Mouse (Mus musculus): ENCODE measurements at regions not wholly inside any gene's neighbourhood (a gene's known extent, or its start where the extent isn't known, plus 50 kb on each side); places are given as distances from the start of the nearest gene placed in this dataset.

DNA sequence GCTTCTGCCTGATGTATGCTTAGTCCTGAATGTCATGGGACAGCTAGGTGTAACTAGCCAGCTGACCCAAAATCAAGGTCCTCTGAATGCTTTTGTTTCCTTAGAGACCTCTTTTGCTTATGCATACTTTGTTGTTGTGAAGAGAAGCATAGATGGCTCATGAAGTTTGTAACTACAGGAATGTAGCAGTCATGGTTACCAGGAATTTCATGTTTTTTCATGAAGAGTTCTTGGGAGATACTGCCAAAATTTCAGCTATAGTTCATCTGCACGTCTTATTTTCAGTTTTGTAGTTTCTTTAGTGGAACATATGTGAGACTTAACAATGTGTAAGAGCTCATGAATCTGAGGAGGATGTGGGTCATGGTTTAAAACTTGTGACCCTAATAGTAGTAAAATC lies 1059.6 kb upstream of the Slc10a2 start:
- Histone ChIP-seq H3K4me3 (ENCODE audit: insufficient read depth, low read length) (no peak overlapping the region), H3K4me1 (ENCODE audit: control insufficient read depth, insufficient read depth, low read length) (no peaks in the 10 kb centered on the region), H3K27ac (ENCODE audit: insufficient read depth, low read length) (no peak overlapping the region)
- TF ChIP-seq POLR2A (IDR thresholded peaks at IDR 0.05; ENCODE audit: extremely low read depth, insufficient read depth, low read length) (no peak), CTCF (IDR thresholded peaks at IDR 0.05; ENCODE audit: extremely low read depth, insufficient read depth, low read length) (no peak)

- H3K27ac ChIP-seq (ENCODE audit: insufficient read depth, low read length): no peak overlapping the region
- H3K4me3 ChIP-seq (ENCODE audit: insufficient read depth, low read length): no peak overlapping the region
- H3K4me1 ChIP-seq (ENCODE audit: control insufficient read depth, insufficient read depth, low read length): no peaks in the 10 kb centered on the region
- no peak for TF ChIP-seq POLR2A (IDR thresholded peaks at IDR 0.05; ENCODE audit: extremely low read depth, insufficient read depth, low read length)
- no peak for TF ChIP-seq CTCF (IDR thresholded peaks at IDR 0.05; ENCODE audit: extremely low read depth, insufficient read depth, low read length)
These were observed 1039.4 kb upstream of the Slc10a2 start for GRCm38 (mm10) chr8:6144588-6144987.

- TF ChIP-seq POLR2A (IDR thresholded peaks at IDR 0.05; ENCODE audit: extremely low read depth, insufficient read depth, low read length) (no peak), CTCF (IDR thresholded peaks at IDR 0.05; ENCODE audit: extremely low read depth, insufficient read depth, low read length) (no peak)
- Histone ChIP-seq H3K4me1 (ENCODE audit: control insufficient read depth, insufficient read depth, low read length) (no peaks in the 10 kb centered on the region), H3K4me3 (ENCODE audit: insufficient read depth, low read length) (no peak overlapping the region), H3K27ac (ENCODE audit: insufficient read depth, low read length) (no peak overlapping the region)
These were observed 1034.9 kb upstream of the Slc10a2 start for GRCm38 (mm10) chr8:6140090-6140489.

GRCm38 (mm10) chr8:6139171-6139570 lies 1034.0 kb upstream of the Slc10a2 start:
- H3K27ac ChIP-seq (ENCODE audit: insufficient read depth, low read length): no peak overlapping the region

DNA sequence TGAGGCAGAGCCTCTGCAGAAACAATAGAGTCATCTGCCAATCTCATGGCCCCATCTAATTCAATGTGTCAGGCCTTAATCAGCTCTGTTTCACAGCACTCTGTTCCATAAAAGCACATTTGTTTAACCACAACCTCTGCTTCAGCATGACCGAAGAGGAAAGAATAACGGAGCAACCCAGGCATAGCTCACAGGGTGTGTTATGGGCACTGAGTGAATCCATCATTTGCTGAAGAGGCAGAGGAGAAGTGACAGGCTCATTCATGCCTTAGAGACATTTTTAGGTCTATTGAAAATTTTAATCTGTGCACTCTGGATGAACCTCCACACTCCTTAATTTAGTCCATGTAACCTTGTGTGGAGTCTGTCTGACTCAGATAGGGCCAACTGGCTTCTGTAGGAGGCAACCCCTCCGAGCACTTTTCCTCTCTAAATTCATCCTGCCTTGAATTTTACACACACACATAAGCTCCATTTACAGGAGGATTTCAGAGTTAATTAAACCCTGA lies 1027.1 kb upstream of the Slc10a2 start:
- no peak overlapping the region for H3K4me3 ChIP-seq (ENCODE audit: insufficient read depth, low read length)
- no peaks in the 10 kb centered on the region; the same call in 1 of the 2 replicates for H3K4me1 ChIP-seq (ENCODE audit: control insufficient read depth, insufficient read depth, low read length)
- TF ChIP-seq POLR2A (IDR thresholded peaks at IDR 0.05; ENCODE audit: extremely low read depth, insufficient read depth, low read length) (no peak), CTCF (IDR thresholded peaks at IDR 0.05; ENCODE audit: extremely low read depth, insufficient read depth, low read length) (no peak)
- H3K27ac ChIP-seq (ENCODE audit: insufficient read depth, low read length): no peak overlapping the region; the same call in 1 of the 2 replicates

More at GRCm38 (mm10) chr8:6139171-6139570, 1034.0 kb upstream of the Slc10a2 start:
- Histone ChIP-seq H3K4me1 (ENCODE audit: control insufficient read depth, insufficient read depth, low read length) (no peaks in the 10 kb centered on the region), H3K4me3 (ENCODE audit: insufficient read depth, low read length) (no peak overlapping the region)
- TF ChIP-seq CTCF (IDR thresholded peaks at IDR 0.05; ENCODE audit: extremely low read depth, insufficient read depth, low read length) (no peak), POLR2A (IDR thresholded peaks at IDR 0.05; ENCODE audit: extremely low read depth, insufficient read depth, low read length) (no peak)

DNA sequence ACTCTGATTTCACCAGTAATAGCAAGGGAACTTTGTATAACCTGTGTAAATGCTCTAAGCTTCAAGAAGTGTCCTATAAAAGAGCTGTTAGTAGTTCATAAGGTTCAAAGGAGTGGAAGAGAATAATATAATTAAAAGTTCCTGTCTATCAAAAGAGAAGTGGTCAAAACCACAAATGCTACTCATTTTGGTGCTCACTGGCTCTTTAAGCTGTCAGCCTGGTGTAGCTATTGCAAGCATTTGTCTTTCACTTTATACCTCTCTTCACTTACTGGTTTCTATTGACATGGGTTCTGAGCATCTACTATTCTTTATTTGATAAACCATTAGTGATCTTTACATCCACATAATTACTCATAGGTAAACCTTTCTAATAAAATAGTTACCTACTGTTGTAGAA lies 1020.1 kb upstream of the Slc10a2 start:
- H3K4me1 ChIP-seq (ENCODE audit: control insufficient read depth, insufficient read depth, low read length): no peaks in the 10 kb centered on the region
- H3K4me3 ChIP-seq (ENCODE audit: insufficient read depth, low read length): no peak overlapping the region
- H3K27ac ChIP-seq (ENCODE audit: insufficient read depth, low read length): no peak overlapping the region
- no peak for TF ChIP-seq CTCF (IDR thresholded peaks at IDR 0.05; ENCODE audit: extremely low read depth, insufficient read depth, low read length)
- no peak for TF ChIP-seq POLR2A (IDR thresholded peaks at IDR 0.05; ENCODE audit: extremely low read depth, insufficient read depth, low read length)

- no peak for TF ChIP-seq CTCF (IDR thresholded peaks at IDR 0.05; ENCODE audit: extremely low read depth, insufficient read depth, low read length)
- TF ChIP-seq POLR2A (IDR thresholded peaks at IDR 0.05; ENCODE audit: extremely low read depth, insufficient read depth, low read length): no peak
- H3K27ac ChIP-seq (ENCODE audit: insufficient read depth, low read length): no peak overlapping the region
- H3K4me1 ChIP-seq (ENCODE audit: control insufficient read depth, insufficient read depth, low read length): no peaks in the 10 kb centered on the region
- no peak overlapping the region for H3K4me3 ChIP-seq (ENCODE audit: insufficient read depth, low read length)
These were observed 1014.4 kb upstream of the Slc10a2 start for GRCm38 (mm10) chr8:6119506-6119905.

DNA sequence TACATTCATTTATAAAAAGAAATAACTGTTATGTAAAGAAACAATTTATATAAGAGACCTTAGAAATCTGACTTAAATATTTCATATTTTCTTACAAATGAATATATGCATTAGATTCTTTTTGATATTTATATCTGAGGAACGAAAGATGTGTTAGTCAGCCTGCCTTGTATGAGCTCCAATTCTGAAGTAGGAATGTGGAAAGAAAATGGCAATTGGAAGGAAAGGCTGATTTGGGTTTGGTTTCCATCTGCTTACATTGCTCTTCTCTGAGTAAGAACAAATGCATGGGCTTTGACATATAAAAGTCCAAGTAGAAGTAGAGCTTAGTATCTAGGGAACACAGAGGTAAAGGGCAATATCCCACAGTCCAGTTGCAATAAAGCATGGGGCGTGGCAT lies 1006.2 kb upstream of the Slc10a2 start:
- Histone ChIP-seq H3K4me3 (ENCODE audit: insufficient read depth, low read length) (no peak overlapping the region), H3K27ac (ENCODE audit: insufficient read depth, low read length) (no peak overlapping the region), H3K4me1 (ENCODE audit: control insufficient read depth, insufficient read depth, low read length) (no peaks in the 10 kb centered on the region)
- TF ChIP-seq POLR2A (IDR thresholded peaks at IDR 0.05; ENCODE audit: extremely low read depth, insufficient read depth, low read length) (no peak), CTCF (IDR thresholded peaks at IDR 0.05; ENCODE audit: extremely low read depth, insufficient read depth, low read length) (no peak)

GRCm38 (mm10) chr8:6090028-6090427 lies 984.9 kb upstream of the Slc10a2 start:
- Histone ChIP-seq H3K4me3 (ENCODE audit: insufficient read depth, low read length) (no peak overlapping the region), H3K27ac (ENCODE audit: insufficient read depth, low read length) (no peak overlapping the region), H3K4me1 (ENCODE audit: control insufficient read depth, insufficient read depth, low read length) (no peaks in the 10 kb centered on the region)
- TF ChIP-seq CTCF (IDR thresholded peaks at IDR 0.05; ENCODE audit: extremely low read depth, insufficient read depth, low read length) (no peak), POLR2A (IDR thresholded peaks at IDR 0.05; ENCODE audit: extremely low read depth, insufficient read depth, low read length) (no peak)

DNA sequence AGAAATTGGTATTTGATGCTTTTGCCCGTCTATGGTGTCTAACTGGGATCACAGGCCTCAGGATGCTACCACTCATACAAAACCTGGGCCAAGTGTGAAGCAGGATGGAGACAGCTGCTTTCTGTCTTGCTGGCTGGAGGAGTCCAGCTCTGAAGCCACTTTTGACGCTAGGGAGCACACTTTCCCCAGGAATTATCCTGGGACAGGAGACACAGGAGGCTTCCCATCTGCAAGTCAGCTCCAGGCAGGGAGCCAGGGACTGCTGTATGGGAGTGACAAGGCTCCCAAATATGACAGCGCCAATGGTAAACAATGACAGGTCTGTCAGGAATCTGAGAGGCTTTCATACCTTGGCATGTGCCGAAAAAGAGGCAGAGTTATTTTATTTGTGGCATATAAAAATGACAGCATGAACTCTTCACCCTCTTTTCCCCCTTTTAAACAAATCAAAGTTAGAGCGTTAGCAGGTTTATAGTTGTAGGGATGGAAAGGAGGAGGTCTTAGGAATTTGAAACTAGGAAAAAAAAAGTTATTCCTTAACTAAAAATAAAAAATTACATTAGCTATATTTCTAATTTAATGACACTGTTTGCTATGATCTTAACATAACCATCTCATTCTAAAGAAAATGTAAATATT lies 938.9 kb upstream of the Slc10a2 start:
- Histone ChIP-seq H3K4me1 (ENCODE audit: control insufficient read depth, insufficient read depth, low read length) (no peaks in the 10 kb centered on the region), H3K27ac (ENCODE audit: insufficient read depth, low read length) (no peak overlapping the region), H3K4me3 (ENCODE audit: insufficient read depth, low read length) (no peak overlapping the region)
- TF ChIP-seq CTCF (IDR thresholded peaks at IDR 0.05; ENCODE audit: extremely low read depth, insufficient read depth, low read length): peak; percentile 48
- TF ChIP-seq POLR2A (IDR thresholded peaks at IDR 0.05; ENCODE audit: extremely low read depth, insufficient read depth, low read length): no peak

Measured in cortical plate, adult 2 months (tissue).